Mouse (Mus musculus): ENCODE measurements at regions not wholly inside any gene's neighbourhood (a gene's known extent, or its start where the extent isn't known, plus 50 kb on each side); places are given as distances from the start of the nearest gene placed in this dataset.

DNA sequence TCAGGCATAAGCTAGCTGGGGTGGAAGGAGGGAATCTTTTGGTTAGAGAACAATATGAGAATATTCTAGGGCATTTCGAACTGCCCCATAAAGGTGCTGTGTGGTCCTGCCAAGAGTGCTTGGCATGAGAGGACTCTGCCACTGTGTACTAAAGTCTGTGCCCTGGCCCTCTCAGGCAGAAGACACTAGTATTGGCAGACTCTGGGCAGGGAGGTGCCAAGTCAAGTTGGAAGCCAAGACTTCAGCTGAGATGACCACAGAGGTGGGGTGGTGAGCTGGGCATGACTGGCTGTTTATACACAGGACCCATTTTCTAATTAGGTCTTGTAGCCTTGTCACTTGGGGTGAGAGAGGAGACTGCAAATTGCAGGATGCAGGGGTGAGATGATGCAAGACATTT is 104.4 kb upstream of the Glra1 start:
- DNase-seq (ENCODE audit: low spot score in 2 of 2): peak in 1 of 2 experiments; percentile 2

GRCm38 (mm10) chr11:55707467-55707866 is 99.5 kb upstream of the Glra1 start:
- DNase-seq (ENCODE audit: low spot score in 2 of 2): peak in 1 of 2 experiments; percentile 25

GRCm38 (mm10) chr11:55701921-55702320 is 93.9 kb upstream of the Glra1 start:
- no peak for DNase-seq (ENCODE audit: low spot score in 2 of 2)

- no peak for DNase-seq (ENCODE audit: low spot score in 2 of 2)
These were observed 77.1 kb upstream of the Glra1 start for GRCm38 (mm10) chr11:55685031-55685519.

DNA sequence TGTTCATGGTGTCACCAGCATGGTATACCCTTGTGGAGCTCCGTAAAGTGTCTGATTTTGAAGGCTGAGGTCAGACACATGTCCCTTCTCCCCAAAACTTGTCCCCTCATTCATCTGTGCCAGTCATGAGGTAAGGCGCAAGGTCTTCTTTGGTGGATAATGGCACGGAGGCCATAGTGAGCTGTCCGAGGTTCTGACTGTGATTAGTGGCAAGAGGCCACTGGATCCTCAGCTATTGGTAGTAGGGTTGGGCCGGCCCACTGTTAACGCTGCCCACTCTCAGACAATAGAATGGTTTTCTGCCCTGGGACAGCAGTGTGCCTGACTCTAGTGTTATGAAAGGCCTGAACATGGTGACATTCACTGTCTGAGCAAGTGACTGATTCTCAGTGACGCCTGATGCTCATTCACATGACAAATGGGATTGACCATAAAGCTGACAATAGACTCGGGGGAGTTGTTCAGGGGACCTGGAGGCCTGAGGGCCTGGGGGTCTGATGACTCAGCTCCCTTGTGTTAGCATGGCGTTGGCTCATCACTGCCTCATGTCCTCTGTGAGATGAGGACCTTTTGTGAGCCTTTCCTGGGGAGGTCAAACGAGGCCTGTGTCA is 74.5 kb upstream of the Glra1 start:
- no peak for DNase-seq (ENCODE audit: low spot score in 2 of 2)

GRCm38 (mm10) chr11:55681226-55681980 is 73.4 kb upstream of the Glra1 start:
- no peak for DNase-seq (ENCODE audit: low spot score in 2 of 2)

GRCm38 (mm10) chr11:55663108-55663507 is 55.1 kb upstream of the Glra1 start:
- no peak for DNase-seq (ENCODE audit: low spot score in 2 of 2)

- DNase-seq (ENCODE audit: low spot score in 2 of 2): no peak
These were observed 54.3 kb upstream of the Glra1 start for GRCm38 (mm10) chr11:55662283-55662682.
